Mouse (Mus musculus) bone marrow, adult 2 months (tissue): ENCODE results near the gene Rmdn2.

Experiments
- CTCF ChIP-seq: fragments of 200-500 bp; IDR thresholded peaks from 2 replicates; pipeline ENCODE4 v1.5.1; 2011; ENCODE audit warnings: low read length, control low read depth; ENCODE audit not compliant: control insufficient read depth, insufficient read depth
- POLR2A ChIP-seq: fragments of 200-500 bp; IDR thresholded peaks from 2 replicates; pipeline ENCODE4 v1.6.1; 2011; ENCODE audit warnings: low read depth, mild to moderate bottlenecking, control low read depth, low read length, borderline replicate concordance; ENCODE audit not compliant: control insufficient read depth

- TF ChIP-seq POLR2A (no peak), CTCF (no peak)
These were observed 121.4 kb downstream of the Rmdn2 start for GRCm38 (mm10) chr17:79733039-79733438.
